Mouse (Mus musculus) CH12.LX (cell line): ENCODE measurements at regions not wholly inside any gene's neighbourhood (a gene's known extent, or its start where the extent isn't known, plus 50 kb on each side); places are given as distances from the start of the nearest gene placed in this dataset.

Experiments used
- DNase-seq: peaks from one replicate; pipeline ENCODE4 v3.0.0-alpha.2; 2013; ENCODE audit errors: extremely low read depth
- H3K27ac ChIP-seq: 2 replicates; pipeline ENCODE4 v1.5.1; 2012; ENCODE audit warnings: low read depth, mild to moderate bottlenecking, control low read depth, moderate library complexity; ENCODE audit not compliant: insufficient read depth
- H3K27me3 ChIP-seq: replicated peaks from 2 replicates; pipeline ENCODE3; 2012; ENCODE audit warnings: inconsistent platforms
- H3K36me3 ChIP-seq, 2 experiments: replicated peaks in 1 of 2; 2 replicates each; pipeline versions ENCODE3 to v1.6.1; 2012; ENCODE audit warnings: inconsistent platforms in 1 of 2, low read length in 1 of 2, mild to moderate bottlenecking in 1 of 2, mixed read lengths in 1 of 2, moderate library complexity in 1 of 2; ENCODE audit not compliant: control insufficient read depth in 1 of 2, insufficient read depth in 1 of 2
- H3K4me1 ChIP-seq, 2 experiments: 2 replicates each; pipeline ENCODE4 v1.6.1; 2012; ENCODE audit warnings: inconsistent platforms in 1 of 2, moderate library complexity in 1 of 2; ENCODE audit not compliant: insufficient read depth in 2 of 2, control insufficient read depth in 1 of 2
- H3K4me2 ChIP-seq: 2 replicates; pipeline ENCODE4 v1.6.1; 2012; ENCODE audit warnings: low read depth, mild to moderate bottlenecking, control low read depth; ENCODE audit not compliant: poor library complexity, insufficient read depth, severe bottlenecking
- H3K4me3 ChIP-seq, 3 experiments: fragments of 150-350 bp in 1 of 3; sonication (generic) in 1 of 3; replicated peaks in 1 of 3; 2 replicates each; pipeline versions ENCODE3 to v1.5.1; 2011 to 2012; ENCODE audit warnings: low read depth in 2 of 3, low read length in 2 of 3, mild to moderate bottlenecking in 2 of 3, moderate library complexity in 2 of 3, control low read depth in 1 of 3, improper control_type of control experiment in 1 of 3, inconsistent platforms in 1 of 3, mixed read lengths in 1 of 3; ENCODE audit not compliant: poor library complexity in 1 of 3
- H3K79me2 ChIP-seq: replicated peaks from 2 replicates; pipeline ENCODE4 v1.6.1; 2012; ENCODE audit warnings: mild to moderate bottlenecking, moderate library complexity; ENCODE audit not compliant: control insufficient read depth, poor library complexity, insufficient read depth, severe bottlenecking; ENCODE audit errors: extremely low read depth
- H3K9ac ChIP-seq: 2 replicates; pipeline ENCODE4 v1.6.1; 2012; ENCODE audit warnings: low read depth, mild to moderate bottlenecking, control low read depth, moderate library complexity; ENCODE audit not compliant: insufficient read depth
- H3K9me3 ChIP-seq: replicated peaks from 2 replicates; pipeline ENCODE3; 2012; ENCODE audit warnings: low read length, inconsistent platforms, mixed read lengths
- BHLHE40 ChIP-seq: IDR thresholded peaks from 2 replicates; pipeline ENCODE4 v1.6.1; 2011; ENCODE audit warnings: mild to moderate bottlenecking, low read depth, low read length, improper control_type of control experiment
- CTCF ChIP-seq, 2 experiments: IDR thresholded peaks in 1 of 2; conservative IDR thresholded peaks in 1 of 2; 2 replicates each; pipeline ENCODE4 v1.5.1; 2011 to 2012; ENCODE audit warnings: low read depth in 2 of 2, low read length in 2 of 2, improper control_type of control experiment in 1 of 2, inconsistent platforms in 1 of 2, mild to moderate bottlenecking in 1 of 2, moderate library complexity in 1 of 2
- E2F4 ChIP-seq: IDR thresholded peaks from 2 replicates; pipeline ENCODE4 v1.6.1; 2011; ENCODE audit warnings: low read depth, low read length, improper control_type of control experiment; ENCODE audit not compliant: insufficient replicate concordance
- EP300 ChIP-seq: IDR thresholded peaks from 2 replicates; pipeline ENCODE4 v1.6.1; 2011; ENCODE audit warnings: low read length, improper control_type of control experiment
- GABPA ChIP-seq: IDR thresholded peaks from 2 replicates; pipeline ENCODE4 v1.6.1; 2012; ENCODE audit warnings: low read depth, low read length, improper control_type of control experiment, inconsistent platforms; ENCODE audit not compliant: insufficient replicate concordance
- HCFC1 ChIP-seq: IDR thresholded peaks from 2 replicates; pipeline ENCODE4 v1.6.1; 2012; ENCODE audit warnings: low read depth, mild to moderate bottlenecking, inconsistent platforms, low read length, improper control_type of control experiment
- IRF4 ChIP-seq: IDR thresholded peaks from 2 replicates; pipeline ENCODE4 v1.6.1; 2014; ENCODE audit warnings: low read depth, mild to moderate bottlenecking, inconsistent platforms, low read length, improper control_type of control experiment
- JUN ChIP-seq: IDR thresholded peaks from 2 replicates; pipeline ENCODE4 v1.6.1; 2011; ENCODE audit warnings: low read depth, mild to moderate bottlenecking, low read length, improper control_type of control experiment, moderate library complexity; ENCODE audit not compliant: insufficient read depth
- KAT2A ChIP-seq: IDR thresholded peaks from 2 replicates; pipeline ENCODE4 v1.6.1; 2012; ENCODE audit warnings: low read length, improper control_type of control experiment, inconsistent platforms; ENCODE audit not compliant: insufficient replicate concordance
- MAX ChIP-seq: IDR thresholded peaks from 2 replicates; pipeline ENCODE4 v1.6.1; 2011; ENCODE audit warnings: low read length, improper control_type of control experiment
- MEF2A ChIP-seq: IDR thresholded peaks from 2 replicates; pipeline ENCODE4 v1.6.1; 2014; ENCODE audit warnings: low read depth, mild to moderate bottlenecking, inconsistent platforms, low read length, improper control_type of control experiment, borderline replicate concordance
- MXI1 ChIP-seq: IDR thresholded peaks from 2 replicates; pipeline ENCODE4 v1.6.1; 2011; ENCODE audit warnings: mild to moderate bottlenecking, low read depth, low read length, improper control_type of control experiment
- PAX5 ChIP-seq: IDR thresholded peaks from 2 replicates; pipeline ENCODE4 v1.6.1; 2012; ENCODE audit warnings: low read length, inconsistent platforms, mixed read lengths
- SIN3A ChIP-seq: IDR thresholded peaks from 2 replicates; pipeline ENCODE4 v1.6.1; 2012; ENCODE audit warnings: low read length, improper control_type of control experiment, inconsistent platforms
- SMC3 ChIP-seq: IDR thresholded peaks from 2 replicates; pipeline ENCODE4 v1.6.1; 2011; ENCODE audit warnings: low read depth, low read length, improper control_type of control experiment
- TBP ChIP-seq: conservative IDR thresholded peaks from 2 replicates; pipeline ENCODE4 v1.6.1; 2011; ENCODE audit warnings: low read depth, low read length, improper control_type of control experiment
- USF1 ChIP-seq: IDR thresholded peaks from 2 replicates; pipeline ENCODE4 v1.6.1; 2014; ENCODE audit warnings: low read depth, mild to moderate bottlenecking, inconsistent platforms, low read length, improper control_type of control experiment
- USF2 ChIP-seq: conservative IDR thresholded peaks from 2 replicates; pipeline ENCODE4 v1.6.1; 2011; ENCODE audit warnings: low read depth, low read length, improper control_type of control experiment
- ZC3H11A ChIP-seq: IDR thresholded peaks from 2 replicates; pipeline ENCODE4 v1.6.1; 2012; ENCODE audit warnings: low read depth, mild to moderate bottlenecking, inconsistent platforms, low read length, improper control_type of control experiment
- ZKSCAN1 ChIP-seq: IDR thresholded peaks from 2 replicates; pipeline ENCODE4 v1.6.1; 2012; ENCODE audit warnings: low read depth, inconsistent platforms, low read length, improper control_type of control experiment, borderline replicate concordance
- ZNF384 ChIP-seq: IDR thresholded peaks from 2 replicates; pipeline ENCODE4 v1.6.1; 2012; ENCODE audit warnings: low read depth, low read length, improper control_type of control experiment, inconsistent platforms
- dilution Hi-C: fragments of 300-500 bp; cut with MboI; formaldehyde crosslinking; loops from 2 replicates; pipeline ENCODE4 v1.14.3; 2020; ENCODE audit warnings: low sequenced_read_pairs; ENCODE audit not compliant: extremely low pct_unique_long_range_greater_than_20kb, extremely low pct_ligation_motif_present
- in situ Hi-C: fragments of 300-500 bp; cut with MboI; formaldehyde crosslinking; loops from 3 replicates; pipeline ENCODE4 v1.14.3; 2019; ENCODE audit warnings: low sequenced_read_pairs, low pct_ligation_motif_present, low pct_unique_long_range_greater_than_20kb, mixed read lengths

DNA sequence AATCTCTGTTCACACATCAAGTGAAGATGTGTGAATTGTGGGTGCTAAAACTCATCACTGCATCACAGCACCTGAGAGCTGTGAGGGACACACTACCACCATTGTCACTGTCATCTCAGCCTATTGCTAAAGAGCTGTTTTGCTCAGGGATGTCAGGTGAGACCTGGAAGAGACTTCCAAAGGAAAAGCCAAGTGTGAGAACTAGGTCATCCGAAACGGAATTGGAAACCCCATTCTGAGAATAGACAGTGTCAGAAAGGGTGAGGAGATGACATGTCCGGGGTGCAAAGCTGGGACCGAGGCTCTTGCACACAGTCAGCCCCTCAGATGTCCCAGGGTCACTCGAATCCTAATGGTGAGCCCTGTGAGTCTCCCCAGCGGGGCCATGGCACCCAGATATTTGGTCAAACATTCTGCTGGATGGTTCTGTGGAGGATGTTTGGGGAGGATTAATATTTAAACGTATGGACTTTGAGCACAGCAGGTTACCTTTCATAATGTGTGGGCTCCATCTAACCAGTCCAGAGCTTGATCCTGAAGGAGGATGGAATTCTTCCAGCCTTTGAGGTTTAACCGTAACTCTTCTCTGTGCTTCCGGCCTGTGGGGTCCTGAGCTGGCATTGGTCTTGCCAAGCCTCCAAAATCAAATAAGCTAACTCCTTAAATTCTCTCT lies 150.3 kb downstream of the Rpl14 start:
- TF ChIP-seq PAX5 (no peak), MEF2A (no peak), MAX (no peak), USF1 (no peak), ZC3H11A (no peak), TBP (no peak), JUN (no peak), ZNF384 (no peak), GABPA (no peak), KAT2A (no peak), CTCF (conservative IDR thresholded peaks at IDR 0.05 in 1 of 2, IDR thresholded peaks at IDR 0.05 in 1 of 2; ENCODE audit: low read depth in 2 of 2, low read length in 2 of 2) (no peak), SMC3 (no peak), MXI1 (no peak), E2F4 (no peak), SIN3A (no peak), HCFC1 (no peak)
- TF ChIP-seq, all 38 proteins: peak for 0
- H3K27me3 ChIP-seq, result no peaks in the 10 kb centered on the region
- no peaks in the 10 kb centered on the region for H3K4me1 ChIP-seq
- dilution Hi-C loops, result no loop called here
- H3K4me2 ChIP-seq, result no peak overlapping the region
- DNase-seq, result no peak
- H3K27ac ChIP-seq, result no peak overlapping the region
- H3K4me3 ChIP-seq, result no peak overlapping the region
- in situ Hi-C loops, result no loop called here
- H3K79me2 ChIP-seq, result no peaks in the 10 kb centered on the region
- no peaks in the 10 kb centered on the region for H3K9me3 ChIP-seq
- no peak overlapping the region for H3K9ac ChIP-seq
- H3K36me3 ChIP-seq, result no peaks in the 10 kb centered on the region

DNA sequence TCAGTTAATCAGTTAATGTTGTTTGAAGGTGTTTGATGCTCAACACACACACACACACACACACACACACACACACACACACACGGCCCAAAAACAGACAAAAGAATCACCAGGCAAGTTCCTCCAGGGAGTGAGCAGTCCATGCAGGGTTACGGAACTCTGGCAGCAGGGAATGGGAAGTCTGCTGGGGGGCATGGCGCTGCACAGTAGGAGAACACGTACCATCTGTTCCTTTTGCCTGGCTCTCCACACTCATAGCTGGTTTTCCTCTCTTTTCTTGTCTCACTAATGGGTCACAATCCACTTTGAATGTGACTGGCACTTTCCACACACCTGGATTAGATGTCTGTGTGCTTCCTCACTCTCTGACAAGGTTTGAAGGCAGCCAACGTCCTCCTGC lies 151.8 kb downstream of the Rpl14 start:
- Histone ChIP-seq H3K4me2 (no peak overlapping the region), H3K9me3 (peaks cover 5% of the 10 kb centered on the region), H3K4me1 (no peaks in the 10 kb centered on the region), H3K79me2 (no peaks in the 10 kb centered on the region), H3K4me3 (no peak overlapping the region), H3K36me3 (no peaks in the 10 kb centered on the region), H3K27ac (no peak overlapping the region), H3K9ac (no peak overlapping the region), H3K27me3 (no peaks in the 10 kb centered on the region)
- TF ChIP-seq SMC3 (no peak), BHLHE40 (no peak), CTCF (conservative IDR thresholded peaks at IDR 0.05 in 1 of 2, IDR thresholded peaks at IDR 0.05 in 1 of 2; ENCODE audit: low read depth in 2 of 2, low read length in 2 of 2) (no peak), EP300 (no peak), USF1 (no peak), MEF2A (no peak), USF2 (no peak), ZKSCAN1 (no peak), IRF4 (no peak)
- in situ Hi-C loops (no loop called here), dilution Hi-C loops (no loop called here)
- no peak for DNase-seq
